Mouse (Mus musculus) layer of hippocampus, postnatal 36 days (tissue): ENCODE measurements at regions not wholly inside any gene's neighbourhood (a gene's known extent, or its start where the extent isn't known, plus 50 kb on each side); places are given as distances from the start of the nearest gene placed in this dataset.
"Not testable (repeated sequence)": the region's sequence is repeated elsewhere in the genome, so short reads cannot be mapped to it uniquely, and the experiment has no call there.

ENCODE experiments used
- DNase-seq, 2 experiments: peaks; one replicate each; pipeline ENCODE4 v3.0.0; 2022

DNA sequence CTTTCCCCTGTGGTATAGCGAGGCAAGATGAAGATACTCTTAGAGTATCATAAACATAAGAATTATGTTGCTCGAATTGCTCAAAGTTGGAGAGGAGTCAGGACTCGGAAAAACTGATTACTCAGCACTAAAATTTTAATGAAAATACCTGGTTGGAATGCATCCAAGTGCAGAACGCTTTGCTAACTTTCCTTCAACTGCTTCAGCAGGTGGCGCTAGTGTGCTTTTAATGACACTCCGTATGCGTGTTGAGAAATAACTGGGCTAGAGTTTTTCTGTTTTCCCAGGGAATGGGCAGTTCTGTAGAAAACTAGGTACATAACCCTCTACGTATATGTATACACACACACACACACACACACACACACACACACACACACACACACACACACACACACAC, 221.0 kb downstream of the Grxcr1 start:
- DNase-seq, result peak; percentile 34 to 38

DNA sequence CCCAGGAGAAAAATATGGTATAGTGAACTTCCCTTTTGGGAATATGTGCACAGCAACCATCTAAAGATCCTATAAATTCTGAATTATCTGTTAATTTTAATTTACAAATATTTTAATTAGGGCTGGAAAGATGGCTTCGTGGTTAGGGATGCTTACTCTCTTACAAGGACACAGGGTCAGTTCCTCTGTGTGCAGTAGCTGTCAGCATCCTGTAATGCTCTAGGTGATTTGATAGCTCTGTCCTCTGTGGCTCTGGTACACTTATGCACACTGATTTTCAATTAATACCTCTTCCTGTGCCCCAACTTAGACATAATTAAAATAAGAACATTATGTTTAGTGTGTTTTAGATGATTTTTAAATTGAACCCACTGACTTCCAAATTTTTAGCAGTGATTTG, 221.8 kb downstream of the Grxcr1 start:
- no peak for DNase-seq

DNA sequence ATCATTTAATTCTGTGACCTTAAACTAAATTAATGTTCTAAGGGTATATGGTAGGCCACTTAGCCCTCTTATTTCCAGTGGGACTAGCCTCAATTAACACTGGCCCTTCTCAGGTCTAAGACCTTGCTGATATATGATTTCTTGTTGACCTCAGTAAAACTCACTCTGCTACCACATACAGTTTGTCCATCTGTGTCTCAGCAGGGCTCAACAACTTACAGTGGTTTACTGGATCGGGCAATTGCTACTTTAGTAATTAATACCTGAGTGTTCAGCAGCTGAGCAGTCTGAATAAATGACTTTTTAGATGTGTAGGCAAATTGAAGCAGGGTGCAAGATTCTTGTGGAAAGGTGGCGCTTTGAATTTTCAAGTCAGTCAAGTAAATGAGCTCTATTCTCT, 222.5 kb downstream of the Grxcr1 start:
- DNase-seq, result no peak

DNA sequence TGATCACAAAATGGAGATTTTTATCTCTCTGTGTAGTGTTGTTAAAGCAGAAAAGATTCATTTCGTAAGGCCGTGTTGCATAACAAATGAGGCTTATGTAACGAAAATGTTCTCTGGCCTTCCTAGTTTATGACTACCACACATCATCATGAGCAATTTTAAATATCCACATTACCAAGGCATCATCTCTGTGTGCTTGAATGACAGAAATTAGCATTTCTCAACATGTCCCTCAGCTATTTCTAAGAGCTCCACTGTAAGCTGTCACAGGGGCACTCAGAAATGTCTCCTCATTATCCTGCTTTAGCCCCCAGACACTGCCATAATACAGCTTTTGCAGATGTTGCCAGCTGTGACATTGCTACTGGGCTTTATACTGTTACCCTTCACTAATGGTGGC, 232.6 kb downstream of the Grxcr1 start:
- no peak for DNase-seq

DNA sequence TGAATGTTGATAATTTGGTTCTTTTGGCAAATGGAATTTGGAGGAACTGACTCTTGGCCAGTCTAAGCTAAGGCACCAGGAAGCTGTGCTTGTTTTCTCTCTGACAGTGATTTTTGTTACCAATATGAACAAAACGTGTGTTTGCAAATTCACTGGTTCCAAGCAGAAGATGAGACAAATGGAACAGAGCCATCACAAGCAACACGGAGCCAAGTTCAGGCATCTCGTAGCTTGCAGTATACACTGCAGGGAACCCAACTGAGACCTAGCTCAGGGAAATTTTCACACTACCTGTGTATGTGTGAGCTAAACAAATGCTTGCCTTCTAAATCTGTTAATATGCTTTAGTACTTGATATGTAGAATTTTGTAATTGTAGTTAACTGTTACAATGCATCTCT, 242.6 kb downstream of the Grxcr1 start:
- DNase-seq, result no peak

DNA sequence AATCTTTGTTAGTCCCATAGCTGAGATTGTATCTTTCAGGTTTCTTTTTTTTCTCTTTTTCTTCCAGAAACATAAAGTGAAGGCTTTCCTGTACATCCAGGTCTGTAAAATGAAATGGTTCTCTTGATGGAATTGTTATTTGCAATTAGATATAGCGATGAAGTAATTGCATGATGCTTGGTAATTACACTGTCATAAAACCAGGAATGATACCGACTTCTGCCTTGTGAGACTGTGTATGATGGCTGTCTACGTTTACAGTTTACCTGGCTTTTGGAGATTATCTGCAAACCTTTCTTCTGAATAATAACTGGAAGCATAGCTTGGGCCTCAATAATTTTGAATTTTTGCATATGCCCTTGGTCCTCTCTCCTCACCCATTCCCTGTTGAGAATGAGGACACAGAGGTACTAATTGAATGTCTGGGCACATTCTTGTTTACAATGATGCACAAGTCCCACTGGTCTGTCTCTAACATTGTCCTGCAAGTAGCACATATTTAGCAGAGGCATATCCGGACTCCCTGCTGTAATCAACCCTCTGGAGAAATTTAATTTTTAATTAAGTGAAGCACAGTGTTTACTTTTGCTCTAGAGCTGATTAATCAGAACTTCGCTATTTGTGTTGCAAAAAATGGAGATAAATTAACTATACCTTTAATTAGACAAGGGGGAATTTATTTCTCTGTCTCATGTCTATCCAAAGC, 244.1 kb downstream of the Grxcr1 start:
- DNase-seq, result no peak

DNA sequence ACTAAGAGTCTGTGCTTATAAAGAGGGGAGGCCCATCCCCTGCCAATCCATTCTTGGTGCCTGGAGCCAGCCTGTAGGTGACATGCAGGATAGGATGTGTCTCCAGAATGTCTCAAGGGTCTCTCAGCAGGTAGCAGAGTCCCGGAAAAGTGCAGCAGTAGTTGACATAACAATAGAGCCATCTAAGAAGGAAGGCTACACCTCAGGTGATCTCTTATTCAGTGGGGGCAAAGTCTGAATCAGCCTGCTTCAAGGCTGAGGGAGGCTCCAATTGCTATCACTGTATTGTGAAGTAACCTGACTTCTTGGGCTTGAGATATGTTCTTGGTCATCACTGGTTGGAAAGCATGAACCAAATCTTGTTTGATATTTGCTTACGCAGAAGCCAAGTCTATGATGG, 264.1 kb downstream of the Grxcr1 start:
- DNase-seq, result not testable (repeated sequence)

DNA sequence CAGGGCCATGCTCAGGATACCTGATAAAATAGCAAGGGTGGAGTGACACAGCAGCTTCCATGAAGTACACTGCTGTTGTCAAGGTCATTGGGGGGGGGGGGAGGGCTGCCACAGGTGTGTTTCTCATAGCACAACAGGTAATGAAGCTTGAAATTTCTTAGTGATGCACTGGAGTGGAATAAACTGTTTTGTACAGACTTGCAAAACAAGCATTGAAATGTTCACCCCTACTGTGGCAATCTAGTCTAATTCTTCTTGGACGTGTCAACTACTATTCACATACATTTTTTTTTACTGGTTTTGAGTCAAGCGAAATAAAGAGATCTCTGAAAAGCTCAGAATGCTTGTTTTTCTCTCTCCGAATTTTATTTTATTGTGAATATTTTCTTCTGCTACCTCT, 281.6 kb downstream of the Grxcr1 start:
- no peak for DNase-seq

DNA sequence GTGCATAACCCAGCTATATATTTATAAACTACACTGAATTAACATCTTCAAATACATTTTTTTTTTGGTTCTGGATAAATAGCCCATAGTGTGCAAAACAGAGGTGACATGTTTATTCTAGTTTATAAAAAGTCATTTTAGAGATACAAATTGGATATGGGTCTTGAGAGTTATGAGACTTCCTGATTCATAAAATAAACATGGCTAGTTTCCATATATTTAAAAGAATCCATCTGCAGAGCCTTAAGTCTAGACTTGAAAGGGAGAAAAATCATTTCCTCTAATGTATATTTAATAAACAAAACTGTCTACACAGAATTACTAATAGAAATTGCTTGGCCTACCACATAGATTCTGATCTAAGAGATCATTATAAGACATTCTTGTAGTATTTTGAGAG, 287.3 kb downstream of the Grxcr1 start:
- DNase-seq, result no peak

DNA sequence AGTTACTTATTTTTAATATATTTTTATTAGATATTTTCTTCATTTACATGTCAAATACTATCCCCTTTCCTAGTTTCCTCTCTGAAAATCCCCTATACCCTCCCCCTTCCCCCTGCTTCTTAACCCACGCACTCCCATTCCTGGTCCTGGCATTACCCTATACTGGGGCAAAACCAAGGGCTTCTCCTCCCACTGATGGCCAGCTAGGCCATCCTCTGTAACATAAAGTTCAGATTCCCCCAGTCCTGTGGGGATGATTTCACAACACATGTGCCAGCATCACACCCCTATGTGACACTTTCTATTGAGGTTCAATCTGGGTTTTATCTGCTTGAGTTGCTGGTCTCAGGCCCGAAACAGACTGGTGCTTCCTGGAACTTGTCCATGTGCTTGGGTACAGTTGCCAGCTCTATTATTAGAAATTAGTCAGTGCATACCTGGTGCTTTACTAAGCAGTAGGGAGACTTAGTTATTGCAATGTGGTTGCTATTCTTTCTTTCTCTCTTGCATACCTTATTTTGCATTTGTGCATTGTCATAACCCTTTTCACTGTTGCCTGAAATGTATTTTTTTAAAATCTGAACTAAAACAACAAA, 295.5 kb downstream of the Grxcr1 start:
- no peak for DNase-seq

DNA sequence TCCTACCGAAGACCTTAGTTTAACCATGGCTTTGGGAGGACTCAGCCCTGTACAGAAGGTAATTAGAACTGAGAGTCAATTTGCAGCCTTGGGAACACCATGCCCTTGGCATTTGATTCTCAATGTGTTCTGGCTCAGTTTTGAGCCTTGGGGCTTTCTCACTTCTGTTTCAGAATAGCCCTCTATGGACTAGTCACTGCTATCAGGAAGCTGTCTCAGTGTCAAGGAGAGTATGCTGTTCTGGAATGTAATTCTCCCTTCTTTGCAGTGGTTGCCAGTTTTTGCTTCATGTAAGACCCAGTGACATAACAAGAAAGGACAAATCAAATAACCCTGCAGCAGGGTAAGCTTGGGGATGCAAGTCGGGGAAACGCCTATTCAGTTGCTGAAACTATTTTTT, 297.7 kb downstream of the Grxcr1 start:
- no peak for DNase-seq

DNA sequence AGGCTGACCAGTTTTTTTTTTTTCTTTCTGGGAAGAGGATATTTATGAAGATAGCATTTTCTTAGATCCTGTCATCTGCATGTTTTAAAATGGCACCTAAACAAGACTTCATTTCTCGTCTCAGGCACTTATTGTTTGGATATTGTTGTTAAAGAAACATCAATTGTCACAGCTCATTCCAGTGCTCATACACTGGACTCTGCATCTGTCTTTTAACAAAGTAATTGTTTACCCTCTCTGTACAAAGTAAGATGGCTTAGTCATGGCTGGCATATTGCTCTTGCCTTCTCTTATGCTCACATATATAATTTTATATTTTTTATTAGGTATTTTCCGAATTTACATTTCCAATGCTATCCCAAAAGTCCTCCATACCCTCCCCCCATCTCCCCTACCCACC, 298.2 kb downstream of the Grxcr1 start:
- DNase-seq, result no peak

DNA sequence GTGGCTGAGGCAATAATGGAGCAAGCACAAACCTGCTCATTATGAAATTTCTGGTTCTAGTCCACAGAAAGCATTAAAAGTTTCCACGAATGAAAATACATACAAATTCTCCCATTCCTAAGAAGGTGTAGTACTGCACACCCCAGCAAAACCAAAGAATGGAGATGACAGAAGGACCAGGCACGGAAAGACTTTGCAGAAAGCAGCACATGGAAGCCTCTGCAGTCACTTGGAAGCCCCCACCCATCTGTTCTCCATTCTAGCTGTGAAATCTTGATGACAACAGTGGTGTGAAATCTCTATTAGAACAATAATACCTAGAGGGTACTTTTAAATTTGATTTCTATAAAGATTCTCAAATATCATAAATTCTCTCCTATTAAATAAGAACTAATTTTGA, 319.3 kb downstream of the Grxcr1 start:
- DNase-seq, result no peak

DNA sequence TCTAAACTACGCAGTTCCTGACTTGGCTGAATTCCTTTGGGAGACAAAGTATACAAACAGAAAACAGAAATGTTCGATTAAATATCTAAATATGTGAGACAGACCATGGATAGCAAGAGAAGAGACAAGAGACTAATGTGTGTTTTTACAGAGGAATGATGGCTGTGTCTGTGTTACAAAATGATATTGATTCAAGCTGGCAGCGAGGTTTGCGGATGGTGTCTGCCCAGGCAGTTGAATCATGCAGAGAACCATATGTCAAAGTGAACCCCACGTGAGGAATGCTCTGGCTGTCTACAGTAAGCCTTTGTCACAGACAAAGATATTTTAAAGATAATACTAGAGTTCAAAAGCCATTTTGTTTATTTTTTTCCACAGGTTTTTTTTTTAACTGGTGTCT, 320.2 kb downstream of the Grxcr1 start:
- DNase-seq, result peak; percentile 15 to 50

DNA sequence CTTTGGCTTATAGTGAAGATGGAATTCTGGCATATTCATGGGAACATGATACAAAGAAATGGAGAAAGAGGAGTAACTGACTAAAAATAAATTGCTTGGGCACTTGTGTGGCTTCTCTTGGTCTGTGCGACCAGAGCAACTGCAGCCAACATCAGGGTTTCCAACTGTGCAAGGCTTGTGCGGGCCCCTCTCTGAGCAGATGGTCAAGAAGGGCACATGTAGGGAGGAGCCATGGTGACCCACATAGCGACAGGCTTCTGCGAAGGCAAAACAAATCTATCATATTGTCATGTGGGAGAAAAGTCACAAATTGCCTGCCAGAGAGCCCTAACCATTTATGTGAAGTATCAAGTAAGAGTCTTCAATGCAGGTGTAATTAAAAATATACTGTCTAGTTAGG, 321.6 kb downstream of the Grxcr1 start:
- no peak for DNase-seq

DNA sequence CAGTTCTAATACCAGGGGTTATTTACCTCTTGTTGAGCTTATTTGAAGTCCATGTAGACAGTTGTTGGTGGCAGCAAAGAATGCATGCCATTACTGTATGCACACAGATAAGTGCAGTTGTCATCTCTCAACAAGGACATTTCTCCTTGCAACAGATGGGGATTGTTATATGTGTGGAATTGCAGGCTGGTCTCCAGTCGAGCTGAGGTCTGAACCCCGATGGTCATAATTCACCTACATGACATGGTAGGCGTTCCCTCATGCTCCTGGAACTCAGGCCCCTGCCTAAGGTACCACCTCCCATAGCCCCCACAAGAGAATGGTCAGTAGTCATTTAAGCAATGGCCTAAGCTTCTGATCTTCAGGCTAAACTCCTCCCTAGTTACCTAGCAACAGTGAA, 322.2 kb downstream of the Grxcr1 start:
- DNase-seq, result not testable (repeated sequence)

DNA sequence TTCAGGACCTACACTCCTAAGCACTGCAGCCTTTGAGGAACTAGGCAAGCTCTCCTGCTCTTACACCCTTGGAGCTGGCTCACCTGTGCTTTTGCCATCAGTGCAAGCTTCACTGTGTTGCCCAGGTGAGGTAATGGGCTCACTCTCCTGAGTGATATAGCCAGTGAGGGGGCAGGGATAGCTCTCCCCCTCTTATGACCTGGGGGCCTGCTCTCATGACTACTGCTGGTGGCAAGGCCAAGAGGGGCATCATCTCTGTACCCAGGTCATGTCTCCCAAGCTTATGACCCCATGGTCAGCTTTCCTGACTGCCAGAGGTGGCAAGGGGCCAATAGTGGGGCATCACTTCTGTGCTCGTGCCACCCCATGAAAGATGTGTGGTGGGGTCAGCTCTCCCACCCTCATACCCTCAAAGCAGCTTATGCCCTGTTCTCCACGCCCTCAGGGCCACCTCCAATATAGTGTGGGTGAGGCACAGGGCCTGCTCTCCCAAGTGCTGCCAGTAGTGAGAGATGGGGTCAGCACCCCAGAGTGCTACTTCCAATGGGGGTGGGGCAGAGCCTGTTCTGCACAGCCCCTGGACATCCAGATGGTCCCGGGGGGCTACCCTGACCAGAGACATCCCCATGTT, 330.1 kb downstream of the Grxcr1 start:
- DNase-seq, result no peak

DNA sequence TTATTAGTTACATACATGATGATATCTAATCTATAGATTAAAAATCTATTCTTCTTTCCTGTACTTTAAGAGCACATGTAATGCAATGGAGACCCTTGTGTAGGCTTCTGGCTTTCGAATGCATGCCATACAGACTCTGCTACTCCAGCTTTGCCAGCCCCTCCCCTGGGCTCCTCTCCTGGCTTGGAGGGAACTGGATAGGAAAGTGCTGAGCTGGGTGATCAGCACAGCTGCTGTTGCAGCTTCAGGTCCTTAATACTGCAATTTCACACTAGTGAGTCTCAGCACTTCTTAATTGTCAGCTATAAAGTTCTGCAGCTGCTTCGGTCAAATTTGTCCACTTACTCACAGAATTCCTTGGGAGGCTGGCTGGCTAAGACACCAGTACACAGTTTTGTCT, 341.4 kb downstream of the Grxcr1 start:
- DNase-seq, result no peak
